Mouse (Mus musculus): ENCODE measurements at regions not wholly inside any gene's neighbourhood (a gene's known extent, or its start where the extent isn't known, plus 50 kb on each side); places are given as distances from the start of the nearest gene placed in this dataset.

- Histone ChIP-seq H3K4me1 (ENCODE audit: control insufficient read depth, insufficient read depth, low read length) (no peaks in the 10 kb centered on the region), H3K79me2 (ENCODE audit: control insufficient read depth, insufficient read depth, low read length) (no peaks in the 10 kb centered on the region), H3K36me3 (ENCODE audit: control insufficient read depth, insufficient read depth, low read length) (no peaks in the 10 kb centered on the region), H3K4me3 (ENCODE audit: insufficient read depth, low read depth, low read length) (no peak overlapping the region), H3K27ac (replicated peaks; ENCODE audit: insufficient read depth, low read depth, low read length) (no peak overlapping the region), H3K27me3 (ENCODE audit: control insufficient read depth, insufficient read depth, low read length) (no peaks in the 10 kb centered on the region), H3K9ac (ENCODE audit: low read depth, low read length) (no peak overlapping the region)
- 70% methylated on average over 2 of the region's 2 CpGs for WGBS
- DNase-seq (ENCODE audit: extremely low read depth, low read depth, low spot score), result no peak
- TF ChIP-seq CTCF (IDR thresholded peaks at IDR 0.05; ENCODE audit: low read depth, low read length) (no peak), POLR2A (IDR thresholded peaks at IDR 0.05; ENCODE audit: extremely low read depth, insufficient read depth, low read length) (no peak)
Measured at GRCm38 (mm10) chr1:28677700-28678099, 102.4 kb downstream of the Gm597 start.

GRCm38 (mm10) chr1:28675336-28675735 is 104.7 kb downstream of the Gm597 start:
- Histone ChIP-seq H3K27ac (replicated peaks; ENCODE audit: insufficient read depth, low read depth, low read length) (no peak overlapping the region), H3K27me3 (ENCODE audit: control insufficient read depth, insufficient read depth, low read length) (no peaks in the 10 kb centered on the region), H3K9ac (ENCODE audit: low read depth, low read length) (no peak overlapping the region), H3K36me3 (ENCODE audit: control insufficient read depth, insufficient read depth, low read length) (no peaks in the 10 kb centered on the region), H3K4me1 (ENCODE audit: control insufficient read depth, insufficient read depth, low read length) (no peaks in the 10 kb centered on the region), H3K4me3 (ENCODE audit: insufficient read depth, low read depth, low read length) (no peak overlapping the region), H3K79me2 (ENCODE audit: control insufficient read depth, insufficient read depth, low read length) (no peaks in the 10 kb centered on the region)
- no peak for DNase-seq (ENCODE audit: extremely low read depth, low read depth, low spot score)
- TF ChIP-seq POLR2A (IDR thresholded peaks at IDR 0.05; ENCODE audit: extremely low read depth, insufficient read depth, low read length) (no peak), CTCF (IDR thresholded peaks at IDR 0.05; ENCODE audit: low read depth, low read length) (no peak)
- WGBS, result 48% methylated on average over 1 of the region's 1 CpGs

- no peak overlapping the region for H3K27ac ChIP-seq (replicated peaks; ENCODE audit: insufficient read depth, low read depth, low read length)
- no peaks in the 10 kb centered on the region for H3K4me1 ChIP-seq (ENCODE audit: control insufficient read depth, insufficient read depth, low read length)
- H3K79me2 ChIP-seq (ENCODE audit: control insufficient read depth, insufficient read depth, low read length), result no peaks in the 10 kb centered on the region
- no peak for TF ChIP-seq POLR2A (IDR thresholded peaks at IDR 0.05; ENCODE audit: extremely low read depth, insufficient read depth, low read length)
- TF ChIP-seq CTCF (IDR thresholded peaks at IDR 0.05; ENCODE audit: low read depth, low read length), result no peak
- H3K27me3 ChIP-seq (ENCODE audit: control insufficient read depth, insufficient read depth, low read length), result no peaks in the 10 kb centered on the region
- peak; percentile 7 for DNase-seq (ENCODE audit: extremely low read depth, low read depth, low spot score)
- no peak overlapping the region for H3K4me3 ChIP-seq (ENCODE audit: insufficient read depth, low read depth, low read length)
- no peak overlapping the region for H3K9ac ChIP-seq (ENCODE audit: low read depth, low read length)
- 87% methylated on average over 4 of the region's 4 CpGs for WGBS
- H3K36me3 ChIP-seq (ENCODE audit: control insufficient read depth, insufficient read depth, low read length), result no peaks in the 10 kb centered on the region
Measured at GRCm38 (mm10) chr1:28640818-28641217, 139.2 kb downstream of the Gm597 start.

- Histone ChIP-seq H3K27ac (replicated peaks; ENCODE audit: insufficient read depth, low read depth, low read length) (no peak overlapping the region), H3K27me3 (ENCODE audit: control insufficient read depth, insufficient read depth, low read length) (no peaks in the 10 kb centered on the region), H3K36me3 (ENCODE audit: control insufficient read depth, insufficient read depth, low read length) (no peaks in the 10 kb centered on the region), H3K79me2 (ENCODE audit: control insufficient read depth, insufficient read depth, low read length) (no peaks in the 10 kb centered on the region), H3K4me3 (ENCODE audit: insufficient read depth, low read depth, low read length) (no peak overlapping the region), H3K4me1 (ENCODE audit: control insufficient read depth, insufficient read depth, low read length) (no peaks in the 10 kb centered on the region), H3K9ac (ENCODE audit: low read depth, low read length) (no peak overlapping the region)
- DNase-seq (ENCODE audit: extremely low read depth, low read depth, low spot score), result no peak
- TF ChIP-seq POLR2A (IDR thresholded peaks at IDR 0.05; ENCODE audit: extremely low read depth, insufficient read depth, low read length) (no peak), CTCF (IDR thresholded peaks at IDR 0.05; ENCODE audit: low read depth, low read length) (no peak)
- 78% methylated on average over 9 of the region's 9 CpGs for WGBS
Measured at GRCm38 (mm10) chr1:28622745-28623144, 157.3 kb downstream of the Gm597 start.

GRCm38 (mm10) chr1:28602383-28602782 is 177.7 kb downstream of the Gm597 start:
- H3K27me3 ChIP-seq (ENCODE audit: control insufficient read depth, insufficient read depth, low read length), result no peaks in the 10 kb centered on the region
- no peak overlapping the region for H3K27ac ChIP-seq (replicated peaks; ENCODE audit: insufficient read depth, low read depth, low read length)
- TF ChIP-seq CTCF (IDR thresholded peaks at IDR 0.05; ENCODE audit: low read depth, low read length) (no peak), POLR2A (IDR thresholded peaks at IDR 0.05; ENCODE audit: extremely low read depth, insufficient read depth, low read length) (no peak)
- H3K79me2 ChIP-seq (ENCODE audit: control insufficient read depth, insufficient read depth, low read length), result no peaks in the 10 kb centered on the region
- no peak overlapping the region for H3K4me3 ChIP-seq (ENCODE audit: insufficient read depth, low read depth, low read length)
- 51% methylated on average over 1 of the region's 1 CpGs for WGBS
- no peak for DNase-seq (ENCODE audit: extremely low read depth, low read depth, low spot score)
- no peaks in the 10 kb centered on the region for H3K36me3 ChIP-seq (ENCODE audit: control insufficient read depth, insufficient read depth, low read length)
- H3K4me1 ChIP-seq (ENCODE audit: control insufficient read depth, insufficient read depth, low read length), result no peaks in the 10 kb centered on the region
- H3K9ac ChIP-seq (ENCODE audit: low read depth, low read length), result no peak overlapping the region

- no peak for DNase-seq (ENCODE audit: extremely low read depth, low read depth, low spot score)
- Histone ChIP-seq H3K4me3 (ENCODE audit: insufficient read depth, low read depth, low read length) (no peak overlapping the region), H3K27me3 (ENCODE audit: control insufficient read depth, insufficient read depth, low read length) (no peaks in the 10 kb centered on the region), H3K27ac (replicated peaks; ENCODE audit: insufficient read depth, low read depth, low read length) (no peak overlapping the region), H3K36me3 (ENCODE audit: control insufficient read depth, insufficient read depth, low read length) (no peaks in the 10 kb centered on the region), H3K4me1 (ENCODE audit: control insufficient read depth, insufficient read depth, low read length) (no peaks in the 10 kb centered on the region), H3K79me2 (ENCODE audit: control insufficient read depth, insufficient read depth, low read length) (no peaks in the 10 kb centered on the region), H3K9ac (ENCODE audit: low read depth, low read length) (no peak overlapping the region)
- TF ChIP-seq CTCF (IDR thresholded peaks at IDR 0.05; ENCODE audit: low read depth, low read length) (no peak), POLR2A (IDR thresholded peaks at IDR 0.05; ENCODE audit: extremely low read depth, insufficient read depth, low read length) (no peak)
- 87% methylated on average over 11 of the region's 11 CpGs for WGBS
Measured at GRCm38 (mm10) chr1:28565383-28566154, 214.5 kb downstream of the Gm597 start.
